Mouse (Mus musculus): Measurements from ENCODE around the gene Gbp9. TPM values are rescaled to one million over a fixed set of nuclear protein-coding genes. Genes with fewer than 3 reads are reported as not detected.
"Not testable (repeated sequence)": the region's sequence is repeated elsewhere in the genome, so short reads cannot be mapped to it uniquely, and the experiment has no call there.

The Gbp9 gene
- polyA plus RNA-seq (2015; fragmentation: Nextera tagmentation; extraction: Ambion mirVana): 3.7 and 5.7 TPM in 2 replicates

DNA sequence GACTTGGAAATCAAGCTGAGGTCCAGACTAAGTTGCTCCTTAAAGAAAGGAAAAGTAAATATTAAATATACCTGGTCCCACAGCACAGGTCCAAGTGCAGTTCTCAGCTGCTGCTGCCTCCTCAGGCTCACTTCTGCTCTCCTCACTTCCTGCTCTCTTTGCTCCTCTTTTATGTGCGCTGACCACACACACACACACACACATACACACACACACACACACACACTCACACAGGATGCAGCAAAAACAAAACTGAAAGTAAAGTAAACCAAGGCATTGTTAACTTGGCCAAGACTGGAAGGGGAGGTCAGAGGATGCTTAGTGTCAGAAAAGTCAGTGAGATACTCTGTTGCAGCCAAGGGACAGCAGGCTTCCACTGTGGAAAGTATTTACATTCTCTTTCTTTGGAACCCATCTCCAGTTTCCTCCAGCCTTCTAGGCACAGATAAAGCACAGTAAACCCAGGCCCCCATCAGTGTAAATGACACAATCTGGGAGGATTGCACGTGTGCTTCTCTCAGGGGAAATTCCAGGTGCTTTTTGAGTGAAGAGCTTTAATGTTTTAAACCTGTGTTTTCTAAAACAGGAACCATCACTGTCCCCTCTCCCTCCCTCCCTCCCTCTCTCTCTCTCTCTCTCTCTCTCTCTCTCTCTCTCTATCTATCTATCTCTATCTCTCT, at the start of gene Gbp9, which contains the start of the genes Gbp8 and Gbp4:
TSS of gene Gbp9 (minus strand) at position 131 of the 680 bp plus-strand sequence.
TSS of gene Gbp8 (minus strand) at position 132 of the 680 bp plus-strand sequence.
TSS of gene Gbp4 (minus strand) at position 178 of the 680 bp plus-strand sequence.
- H3K4me3 ChIP-seq: 0 out of 2 replicates have a peak within 1 kb of the TSS, but pooled peaks have one; percentile 21
- 19% methylated on average over 2 of the region's 2 CpGs for WGBS

DNA sequence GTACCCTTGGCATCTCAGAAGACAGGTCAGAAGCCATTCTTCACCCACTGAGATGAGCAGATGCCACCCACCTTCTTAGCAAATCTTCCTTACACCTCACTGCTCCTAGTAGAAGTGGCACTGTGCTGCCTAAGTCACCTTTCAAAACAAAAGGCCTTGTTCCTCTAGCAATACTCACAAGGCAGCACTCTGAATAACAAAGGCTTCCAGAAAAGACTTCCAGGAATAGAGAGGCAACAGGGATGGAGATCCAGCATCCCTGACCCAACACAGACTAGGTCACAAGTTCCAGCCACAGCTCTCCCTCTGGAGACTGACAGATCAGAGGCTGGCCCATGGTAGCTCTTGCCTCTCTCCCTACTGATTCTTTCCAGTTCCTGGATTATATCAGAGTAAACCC, 42.1 kb upstream of the Gbp9 start:
- Histone ChIP-seq H3K9me3 (replicated peaks) (no peaks in the 10 kb centered on the region), H3K27me3 (no peaks in the 10 kb centered on the region), H3K4me1 (replicated peaks) (no peaks in the 10 kb centered on the region), H3K9ac (no peak overlapping the region), H3K27ac (no peak overlapping the region), H3K4me2 (no peak overlapping the region), H3K4me3 (no peak overlapping the region), H3K36me3 (no peaks in the 10 kb centered on the region)
- ATAC-seq (replicated peaks; ENCODE audit: insufficient number of reproducible peaks, insufficient read depth, low FRiP score, low read depth): no peak

More for the DNA sequence above, at the start of gene Gbp9, which contains the start of the genes Gbp8 and Gbp4:
- H3K27me3 ChIP-seq; H3K9me3 ChIP-seq (replicated peaks); H3K4me1 ChIP-seq (replicated peaks); H3K9ac ChIP-seq; H3K36me3 ChIP-seq: not testable (repeated sequence)
- Histone ChIP-seq H3K27ac (peak within 1 kb of the TSS; percentile 45; the same call in 1 of the 2 replicates), H3K4me2 (peak within 1 kb of the TSS; percentile 22; the same call in 1 of the 2 replicates)
- peak; percentile 27; the same call in 1 of the 2 replicates for ATAC-seq (replicated peaks; ENCODE audit: insufficient number of reproducible peaks, insufficient read depth, low FRiP score, low read depth)

DNA sequence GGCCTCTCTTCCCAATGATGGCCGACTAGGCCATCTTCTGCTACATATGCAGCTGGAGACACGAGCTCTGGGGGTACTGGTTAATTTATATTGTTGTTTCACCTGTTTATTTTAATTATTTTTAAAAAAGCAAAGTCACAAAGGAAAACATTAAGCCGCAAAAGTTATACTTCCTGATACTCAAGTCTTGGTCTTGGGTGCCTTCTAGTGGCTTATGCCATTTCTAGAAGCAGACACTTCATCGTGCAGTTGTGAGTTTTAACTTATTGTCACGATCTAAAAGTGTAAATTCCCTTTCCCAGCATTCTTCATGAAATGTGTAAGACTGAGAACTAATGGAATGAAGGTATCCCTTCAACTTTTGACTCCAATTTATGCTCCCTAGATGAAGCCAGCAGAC, 17.2 kb upstream of the Gbp9 start:
- H3K4me1 ChIP-seq (replicated peaks): no peaks in the 10 kb centered on the region
- no peak for ATAC-seq (replicated peaks; ENCODE audit: insufficient number of reproducible peaks, insufficient read depth, low FRiP score, low read depth)
- 76% methylated on average over 5 of the region's 5 CpGs for WGBS
- H3K27ac ChIP-seq: no peak overlapping the region
- H3K4me2 ChIP-seq: no peak overlapping the region
- H3K4me3 ChIP-seq: no peak overlapping the region
- H3K27me3 ChIP-seq: no peaks in the 10 kb centered on the region
- no peaks in the 10 kb centered on the region for H3K36me3 ChIP-seq
- H3K9me3 ChIP-seq (replicated peaks): no peaks in the 10 kb centered on the region
- H3K9ac ChIP-seq: no peak overlapping the region

DNA sequence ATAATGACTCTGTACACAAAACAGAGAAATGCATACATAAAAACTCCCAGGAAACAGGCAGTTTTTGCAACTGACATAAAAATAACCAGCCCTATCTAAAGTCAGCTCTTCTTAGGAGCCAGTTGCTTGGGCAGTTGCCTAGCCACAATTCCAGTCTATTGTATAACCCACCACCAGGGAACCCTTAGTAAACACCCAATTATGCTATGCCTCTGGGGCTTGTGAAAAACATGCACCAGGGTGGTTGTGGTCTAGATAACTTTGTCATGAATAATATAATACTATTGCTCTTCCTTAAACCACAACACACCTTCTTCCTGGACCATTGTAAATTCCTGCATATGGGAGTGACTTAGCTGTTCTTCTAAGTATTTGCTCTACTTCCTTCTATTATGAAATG, 14.7 kb upstream of the Gbp9 start:
- no peaks in the 10 kb centered on the region for H3K4me1 ChIP-seq (replicated peaks)
- no peaks in the 10 kb centered on the region for H3K9me3 ChIP-seq (replicated peaks)
- H3K36me3 ChIP-seq: no peaks in the 10 kb centered on the region
- H3K27me3 ChIP-seq: no peaks in the 10 kb centered on the region
- H3K9ac ChIP-seq: no peak overlapping the region
- no peak for ATAC-seq (replicated peaks; ENCODE audit: insufficient number of reproducible peaks, insufficient read depth, low FRiP score, low read depth)
- H3K4me3 ChIP-seq: no peak overlapping the region
- no peak overlapping the region for H3K27ac ChIP-seq
- H3K4me2 ChIP-seq: no peak overlapping the region

DNA sequence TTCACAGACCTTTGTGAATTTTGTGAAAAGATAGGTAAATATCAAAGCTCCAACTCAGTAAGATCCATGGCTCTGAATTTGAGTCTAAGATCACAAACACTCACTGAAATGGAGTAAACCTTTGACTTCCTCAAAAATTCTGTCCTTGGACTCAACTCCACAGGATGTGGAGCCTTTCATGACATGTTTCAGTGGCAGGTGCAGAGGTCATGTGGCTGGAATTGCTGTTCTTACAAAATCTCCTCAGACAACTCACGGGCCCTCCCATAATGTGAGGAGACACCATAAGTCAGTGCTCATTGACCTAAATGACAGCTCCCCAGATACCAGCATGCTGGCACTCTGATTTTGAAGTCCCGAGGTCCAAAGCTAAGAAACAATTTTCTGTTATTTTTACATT, 8.7 kb upstream of the Gbp9 start:
- H3K36me3 ChIP-seq; ATAC-seq (replicated peaks; ENCODE audit: insufficient number of reproducible peaks, insufficient read depth, low FRiP score, low read depth); H3K4me2 ChIP-seq; H3K27ac ChIP-seq; H3K9ac ChIP-seq; H3K4me1 ChIP-seq (replicated peaks); H3K27me3 ChIP-seq; H3K4me3 ChIP-seq; H3K9me3 ChIP-seq (replicated peaks): not testable (repeated sequence)
- 57% methylated on average over 2 of the region's 2 CpGs for WGBS

DNA sequence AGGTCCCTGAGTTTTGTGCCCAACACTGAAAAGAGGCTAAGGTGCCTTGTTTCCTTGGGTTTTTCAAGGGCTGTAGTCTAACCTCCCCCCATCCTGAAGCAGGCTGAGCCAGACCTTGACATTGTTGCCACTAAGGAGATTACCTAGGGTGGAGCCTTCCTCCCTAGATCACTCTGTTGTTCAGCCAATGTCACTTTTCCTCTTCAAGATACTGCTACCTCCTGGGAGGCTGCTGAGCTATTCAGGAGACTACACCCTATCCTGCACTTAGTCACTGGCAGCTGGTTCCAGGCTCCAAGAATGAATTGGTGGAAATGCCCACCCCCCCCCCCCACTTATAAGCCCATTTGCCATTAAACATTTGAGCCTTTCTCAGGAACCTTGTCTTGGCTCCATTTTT, 7.1 kb upstream of the Gbp9 start:
- Histone ChIP-seq H3K36me3 (no peaks in the 10 kb centered on the region), H3K9me3 (replicated peaks) (no peaks in the 10 kb centered on the region), H3K4me1 (replicated peaks) (no peaks in the 10 kb centered on the region), H3K27ac (peak overlapping the region; percentile 53), H3K4me2 (no peak overlapping the region), H3K27me3 (no peaks in the 10 kb centered on the region), H3K4me3 (no peak overlapping the region), H3K9ac (no peak overlapping the region)
- ATAC-seq (replicated peaks; ENCODE audit: insufficient number of reproducible peaks, insufficient read depth, low FRiP score, low read depth): peak; percentile 50; the same call in 1 of the 2 replicates

DNA sequence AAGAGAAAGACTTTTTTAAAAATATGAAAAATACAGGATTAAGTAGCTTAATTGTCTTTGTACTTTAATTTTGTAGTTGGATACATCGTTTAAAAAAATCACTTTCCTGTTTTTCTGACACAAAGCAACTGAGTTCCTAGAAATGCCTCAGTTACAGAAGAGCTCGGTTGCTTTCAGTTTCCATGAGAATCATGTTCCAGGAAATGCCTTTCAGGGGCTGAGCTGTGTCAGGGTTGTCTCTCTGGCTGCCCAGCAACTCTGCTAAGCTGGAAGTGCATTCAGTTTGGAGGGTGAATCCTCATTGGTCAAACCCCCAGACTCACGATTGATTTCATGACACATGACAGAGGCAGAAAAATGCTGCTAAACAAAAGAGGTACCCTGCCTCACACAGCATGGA, 6.4 kb upstream of the Gbp9 start:
- H3K27me3 ChIP-seq; H3K4me3 ChIP-seq; H3K36me3 ChIP-seq; H3K9me3 ChIP-seq (replicated peaks); H3K9ac ChIP-seq; H3K4me2 ChIP-seq; H3K4me1 ChIP-seq (replicated peaks); ATAC-seq (replicated peaks; ENCODE audit: insufficient number of reproducible peaks, insufficient read depth, low FRiP score, low read depth): not testable (repeated sequence)
- whole genome bisulfite sequencing: 37% methylated on average over 3 of the region's 3 CpGs
- peak overlapping the region; percentile 27 for H3K27ac ChIP-seq

DNA sequence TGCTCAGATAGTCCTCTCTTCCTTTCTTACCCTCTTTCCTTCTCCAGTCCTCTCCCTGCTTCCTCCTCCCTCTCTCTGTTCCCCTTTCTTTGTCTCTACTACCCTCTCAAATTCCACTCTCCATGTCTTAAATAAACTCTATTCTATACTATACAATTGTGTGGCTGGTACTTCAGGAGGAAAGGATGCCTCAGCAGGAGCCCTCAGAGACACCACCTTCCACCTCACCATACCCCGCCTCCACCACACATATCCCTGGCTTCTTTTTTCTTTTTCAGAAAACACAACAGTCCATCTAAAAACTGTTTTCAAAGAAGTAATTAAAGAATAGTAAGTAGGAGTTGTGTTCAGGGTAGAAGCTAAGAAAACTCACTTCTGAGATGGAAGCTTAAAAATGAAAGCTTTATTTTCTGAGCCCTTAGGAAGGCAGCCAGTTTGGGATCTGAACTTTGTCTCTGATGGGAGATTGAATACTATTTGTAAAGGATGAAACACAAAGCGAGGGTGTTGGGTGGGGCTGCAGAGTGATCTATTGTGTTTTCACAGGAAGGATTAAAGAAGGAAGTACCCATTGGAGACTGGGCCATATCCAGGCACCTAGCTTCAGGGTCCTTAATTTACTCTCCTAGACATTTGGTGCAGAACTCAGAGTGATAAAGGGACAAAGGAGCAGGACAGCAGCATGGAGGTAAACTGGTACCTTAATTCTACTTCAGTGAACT, 911 bp upstream of the Gbp9 start:
- not testable (repeated sequence) for H3K4me2 ChIP-seq; H3K27me3 ChIP-seq; H3K36me3 ChIP-seq; H3K9me3 ChIP-seq (replicated peaks); H3K4me3 ChIP-seq; H3K27ac ChIP-seq; H3K4me1 ChIP-seq (replicated peaks); ATAC-seq (replicated peaks; ENCODE audit: insufficient number of reproducible peaks, insufficient read depth, low FRiP score, low read depth); H3K9ac ChIP-seq
- WGBS: 68% methylated on average over 2 of the region's 2 CpGs

DNA sequence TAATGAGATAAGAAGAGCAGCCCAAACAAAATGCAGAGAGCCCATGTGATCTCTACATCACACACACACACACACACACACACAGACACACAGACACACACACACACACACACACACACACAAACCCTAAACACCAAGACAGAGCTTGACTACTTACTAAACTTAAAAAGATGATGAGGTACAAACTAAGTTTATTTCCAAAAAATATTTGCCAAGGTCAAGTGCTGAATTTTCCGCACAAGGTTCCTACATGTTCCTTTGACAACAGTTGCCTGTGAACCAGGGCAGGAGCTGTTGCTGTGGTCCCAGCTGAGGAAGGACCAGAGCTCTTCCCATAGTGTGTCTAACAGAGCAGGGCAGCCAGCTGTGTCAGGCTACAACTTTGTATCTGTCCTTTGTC, 433 bp downstream of the Gbp9 start:
- H3K27me3 ChIP-seq: no peaks in the 10 kb centered on the region
- H3K4me1 ChIP-seq (replicated peaks): no peaks in the 10 kb centered on the region
- 0 out of 2 replicates have a peak overlapping the region, but pooled peaks have one; percentile 18 for H3K4me2 ChIP-seq
- H3K4me3 ChIP-seq: 0 out of 2 replicates have a peak overlapping the region, but pooled peaks have one; percentile 21
- no peak for ATAC-seq (replicated peaks; ENCODE audit: insufficient number of reproducible peaks, insufficient read depth, low FRiP score, low read depth)
- no peaks in the 10 kb centered on the region for H3K36me3 ChIP-seq
- 72% methylated on average over 1 of the region's 1 CpGs for WGBS
- H3K27ac ChIP-seq: peak overlapping the region; percentile 45; the same call in 1 of the 2 replicates
- H3K9ac ChIP-seq: no peak overlapping the region
- H3K9me3 ChIP-seq (replicated peaks): no peaks in the 10 kb centered on the region

DNA sequence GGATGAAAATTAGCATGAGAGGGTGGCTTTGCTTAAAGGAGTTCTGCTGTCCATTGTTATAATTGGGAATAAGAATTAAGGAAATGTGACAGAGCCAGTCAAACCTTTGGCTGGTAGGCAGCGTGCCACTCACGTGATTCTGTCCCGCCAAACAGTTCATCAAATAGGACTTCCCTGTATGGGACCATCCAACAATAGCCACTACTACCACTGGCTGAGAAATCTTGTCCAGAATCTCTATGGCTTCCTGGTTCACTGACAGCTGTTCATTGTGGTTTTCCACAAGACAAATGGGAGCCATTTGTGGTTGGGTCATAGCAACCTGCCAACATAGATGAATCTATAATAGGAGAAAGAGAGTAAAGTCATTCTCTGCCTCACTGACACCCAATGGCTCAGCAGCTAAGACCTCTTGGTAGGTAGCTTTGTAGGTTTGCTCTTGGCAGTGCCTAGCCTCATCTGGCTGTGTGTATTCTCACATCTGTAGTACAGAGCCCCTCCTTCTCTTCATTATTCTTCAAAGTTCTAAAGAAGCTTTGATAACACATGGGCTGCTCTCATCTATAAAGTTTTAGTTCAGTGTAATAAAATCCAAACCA, 2.5 kb downstream of the Gbp9 start:
- ATAC-seq (replicated peaks; ENCODE audit: insufficient number of reproducible peaks, insufficient read depth, low FRiP score, low read depth); H3K9me3 ChIP-seq (replicated peaks); H3K27me3 ChIP-seq; H3K4me2 ChIP-seq; H3K27ac ChIP-seq; H3K4me3 ChIP-seq; H3K4me1 ChIP-seq (replicated peaks); H3K36me3 ChIP-seq; H3K9ac ChIP-seq: not testable (repeated sequence)
- WGBS: 87% methylated on average over 3 of the region's 3 CpGs

DNA sequence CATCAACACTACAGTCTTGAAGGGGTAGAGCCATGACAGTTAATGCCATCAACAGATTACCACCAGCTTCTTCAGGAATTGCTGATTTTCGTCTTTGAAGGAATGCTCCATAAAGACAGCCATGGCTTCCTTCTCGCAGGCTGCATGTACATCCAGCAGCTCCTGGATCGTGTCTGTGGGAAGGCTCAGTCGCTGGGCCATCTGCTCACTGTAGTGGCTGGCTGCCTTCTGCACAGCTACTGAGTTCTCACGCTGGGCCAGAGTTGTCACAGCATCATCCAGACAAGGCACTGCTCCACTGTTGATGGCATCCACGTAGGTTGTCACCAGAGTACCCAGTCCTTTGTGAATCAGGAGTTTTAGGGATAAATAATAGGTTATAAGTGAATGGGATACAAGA, 17.6 kb downstream of the Gbp9 start:
- H3K36me3 ChIP-seq; H3K4me3 ChIP-seq; H3K4me2 ChIP-seq; ATAC-seq (replicated peaks; ENCODE audit: insufficient number of reproducible peaks, insufficient read depth, low FRiP score, low read depth); H3K4me1 ChIP-seq (replicated peaks); H3K9ac ChIP-seq; H3K27me3 ChIP-seq; H3K27ac ChIP-seq; H3K9me3 ChIP-seq (replicated peaks): not testable (repeated sequence)
- WGBS: 75% methylated on average over 6 of the region's 6 CpGs
